Mouse (Mus musculus): ENCODE data around the gene Disp3.

Gene Disp3

DNA sequence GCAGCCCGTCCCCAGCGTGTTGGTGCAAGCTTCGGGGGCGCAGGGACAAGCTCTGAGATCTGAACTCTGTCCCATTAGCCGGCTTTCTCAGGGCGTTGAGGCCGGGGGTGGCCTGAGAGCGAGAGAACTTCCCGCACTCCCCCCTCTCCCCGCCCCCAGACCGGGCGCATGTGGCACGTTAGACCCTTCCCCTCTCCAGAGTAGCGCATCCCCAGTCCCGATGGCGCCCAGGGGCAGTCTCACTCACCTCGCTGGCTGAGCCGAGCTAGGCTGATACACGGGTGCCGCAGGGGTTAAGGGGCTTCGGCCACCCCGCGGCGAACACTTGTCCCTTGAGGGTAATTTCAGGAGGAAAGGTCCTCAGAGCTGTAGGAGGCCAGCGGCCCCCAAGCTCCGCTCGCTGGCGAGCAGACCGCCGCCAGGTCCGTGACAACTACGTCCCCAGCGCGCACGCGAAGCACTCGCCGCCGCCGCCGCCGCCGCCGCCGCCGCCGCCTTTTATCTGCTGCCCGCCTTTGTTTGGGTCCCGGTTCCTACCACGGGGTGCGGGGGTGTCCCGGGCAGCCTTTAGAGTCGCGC lies at the start of gene Disp3:
Disp3 (minus strand) TSS at position 490 of the 579 bp plus-strand sequence.
- no peak for DNase-seq (ENCODE audit: low read depth, low spot score)

DNA sequence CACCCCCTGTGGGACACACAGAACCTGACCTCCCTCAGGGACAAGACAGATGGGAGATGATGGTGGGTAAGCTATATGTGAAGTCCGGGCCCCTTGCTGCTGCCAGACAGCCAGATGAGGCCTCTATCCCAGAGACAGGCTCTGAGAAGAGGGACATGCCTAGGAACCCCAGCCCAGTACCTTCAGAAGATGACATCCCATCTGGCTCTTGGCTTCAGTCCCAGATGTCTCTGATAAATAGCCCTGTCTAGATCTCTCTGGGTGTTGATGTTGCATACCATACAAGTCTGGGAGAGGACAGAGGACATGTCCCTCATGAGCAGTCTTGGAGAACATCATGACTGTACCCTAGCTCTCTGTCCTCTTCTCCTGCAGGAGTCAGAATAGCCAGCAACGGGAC lies 42.5 kb upstream of the Disp3 start:
- no peak for DNase-seq (ENCODE audit: low read depth, low spot score)

DNA sequence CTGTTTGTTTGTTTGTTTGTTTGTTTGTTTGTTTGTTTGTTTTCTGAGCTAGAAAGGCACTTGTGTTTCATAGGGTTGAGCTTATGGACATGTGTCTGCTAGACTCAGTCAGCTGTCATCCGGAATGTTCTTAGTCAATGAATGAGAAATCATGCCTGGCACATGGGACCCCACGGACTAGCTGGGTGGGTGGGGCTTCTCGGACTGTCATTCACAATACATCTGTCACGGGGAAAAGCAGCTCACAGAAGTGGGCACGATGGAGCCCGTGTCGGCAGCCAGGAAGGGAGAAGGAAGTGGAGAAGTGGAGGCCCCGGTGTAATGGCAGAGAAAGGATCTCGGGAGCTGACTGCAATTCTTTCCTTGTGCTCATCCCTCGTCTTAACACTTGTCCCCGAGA lies 41.7 kb upstream of the Disp3 start:
- no peak for DNase-seq (ENCODE audit: low read depth, low spot score)

DNA sequence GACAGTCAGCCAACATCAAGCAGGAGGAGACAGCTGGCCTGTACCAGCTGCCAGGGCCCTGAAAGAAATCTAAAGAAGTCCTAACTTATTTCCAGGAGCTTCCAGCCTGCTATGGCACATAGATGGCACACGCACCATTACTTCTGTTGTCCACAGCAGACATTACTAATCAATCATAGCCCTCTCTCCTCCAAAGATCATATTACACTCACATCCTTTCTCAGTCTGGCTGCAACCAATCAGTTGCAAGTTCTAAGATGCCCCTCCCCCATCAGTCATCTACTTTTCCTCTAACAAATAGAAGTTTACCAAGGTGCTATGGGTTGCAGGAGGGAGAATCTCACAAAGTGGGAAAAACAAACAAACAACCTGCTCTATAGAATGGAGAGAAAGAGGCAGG lies 40.5 kb upstream of the Disp3 start:
- peak; percentile 32 for DNase-seq (ENCODE audit: low read depth, low spot score)

DNA sequence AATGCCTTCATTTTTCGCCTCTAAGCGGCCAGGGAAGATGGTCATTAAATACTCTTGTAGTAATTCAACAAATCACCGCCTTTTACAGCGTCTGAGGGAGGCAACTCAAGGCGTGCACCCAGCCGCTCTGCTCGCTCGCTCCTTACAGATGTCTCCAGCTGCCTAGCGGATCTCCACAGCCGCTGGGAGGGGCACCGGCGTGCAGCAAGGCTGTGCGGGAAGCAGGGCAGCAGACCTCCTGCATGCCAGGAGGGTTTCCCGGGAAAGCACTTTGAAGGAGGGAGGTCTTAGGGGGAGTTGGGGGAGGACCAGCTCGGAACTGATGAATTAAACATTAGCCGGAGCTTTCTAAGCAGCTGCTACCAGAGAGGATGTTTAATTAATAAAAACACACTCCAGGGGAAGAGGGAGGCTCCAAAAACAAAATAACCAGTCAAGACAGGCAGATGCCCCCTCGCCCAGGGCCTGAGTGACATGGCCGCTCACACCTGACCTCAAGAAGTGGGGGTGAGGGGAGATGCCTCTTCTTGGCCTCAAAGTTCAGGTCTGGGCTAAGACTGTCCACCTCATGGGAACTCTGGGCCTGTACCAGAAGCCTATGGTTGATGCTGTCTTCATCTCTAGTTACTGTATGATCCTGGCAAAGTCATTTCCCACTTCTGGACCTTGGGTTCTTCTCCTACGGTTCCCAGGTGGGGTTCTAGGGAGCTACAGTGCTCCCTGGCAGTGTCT lies 39.7 kb upstream of the Disp3 start:
- DNase-seq (ENCODE audit: low read depth, low spot score) = peak; percentile 46

DNA sequence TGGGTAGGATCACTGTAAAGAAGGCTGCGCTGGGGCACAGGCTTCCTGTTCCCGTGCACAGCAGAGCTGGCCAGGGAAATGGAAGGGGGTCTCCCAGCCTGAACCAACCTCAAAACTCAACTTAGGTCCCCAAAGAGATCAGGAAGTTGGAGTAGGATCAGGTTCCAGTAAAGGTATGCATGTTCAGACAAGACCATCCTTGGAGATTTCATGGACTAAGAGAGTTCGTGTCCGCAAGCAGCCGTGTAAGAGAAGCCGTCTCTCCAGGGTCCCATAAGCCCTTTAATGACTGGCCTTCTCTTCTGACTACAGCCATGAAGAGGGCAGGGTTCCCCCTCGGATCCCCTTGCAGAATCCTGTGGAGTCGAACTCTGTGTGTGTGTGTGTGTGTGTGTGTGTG lies 39.0 kb upstream of the Disp3 start:
- no peak for DNase-seq (ENCODE audit: low read depth, low spot score)

DNA sequence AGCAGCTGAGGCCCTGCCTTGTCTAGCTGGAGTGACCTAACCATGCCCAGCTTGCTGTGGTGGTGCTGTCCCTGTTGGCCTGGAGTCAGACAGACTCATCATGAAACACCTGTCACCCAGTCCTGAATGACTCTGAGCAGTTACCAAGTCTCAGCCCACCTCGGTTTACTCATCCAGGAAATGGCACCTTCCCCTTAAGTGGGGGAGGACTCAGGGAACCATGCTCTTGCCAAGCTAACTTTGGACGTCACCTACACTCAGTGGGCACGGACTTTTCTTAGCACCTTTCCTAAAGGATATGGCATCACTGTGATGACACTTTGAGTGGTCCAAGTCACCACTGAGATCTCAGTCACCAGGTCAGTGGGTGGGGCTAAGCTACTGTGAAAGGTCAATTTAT lies 38.2 kb upstream of the Disp3 start:
- DNase-seq (ENCODE audit: low read depth, low spot score) = no peak

DNA sequence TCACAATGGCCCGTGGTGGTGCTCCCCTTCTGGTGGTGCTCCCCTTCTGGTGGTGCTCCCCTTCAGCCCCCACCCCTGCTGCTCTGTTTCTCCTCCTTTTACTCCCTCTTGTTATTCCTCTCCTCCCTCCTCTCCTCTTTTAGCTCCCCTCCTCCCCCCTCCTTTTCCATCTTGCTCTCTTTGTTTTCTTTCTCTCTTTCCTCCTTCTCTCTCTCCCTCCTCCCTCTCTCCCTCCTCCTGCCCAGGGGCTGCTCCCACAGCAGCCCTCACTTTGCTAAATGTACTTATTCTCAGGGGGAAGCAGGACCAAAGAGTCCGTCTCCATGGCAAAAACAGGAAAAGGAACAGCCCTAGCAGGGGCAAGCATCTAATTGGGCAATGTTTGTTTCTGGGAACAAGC lies 37.3 kb upstream of the Disp3 start:
- no peak for DNase-seq (ENCODE audit: low read depth, low spot score)

DNA sequence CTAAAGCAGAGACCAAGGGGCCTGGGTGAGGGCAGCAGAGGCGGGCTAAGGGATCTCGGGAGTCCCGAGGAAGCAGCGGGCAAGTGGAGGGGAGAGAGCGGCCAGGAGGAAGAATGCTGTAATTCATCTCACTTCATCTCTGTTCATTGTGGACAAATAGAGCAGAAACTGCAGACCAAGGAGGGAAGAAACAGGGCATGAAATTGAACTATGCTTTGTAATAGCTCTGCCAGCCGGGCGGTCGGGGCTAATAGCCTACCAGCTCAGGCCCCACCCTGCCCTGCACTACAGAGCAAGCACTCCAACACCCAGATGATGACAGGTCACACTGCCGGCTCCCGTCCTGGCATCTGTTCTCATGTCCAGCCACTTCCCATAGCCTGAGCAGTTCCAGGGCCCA lies 34.4 kb upstream of the Disp3 start:
- DNase-seq (ENCODE audit: low read depth, low spot score) = no peak

DNA sequence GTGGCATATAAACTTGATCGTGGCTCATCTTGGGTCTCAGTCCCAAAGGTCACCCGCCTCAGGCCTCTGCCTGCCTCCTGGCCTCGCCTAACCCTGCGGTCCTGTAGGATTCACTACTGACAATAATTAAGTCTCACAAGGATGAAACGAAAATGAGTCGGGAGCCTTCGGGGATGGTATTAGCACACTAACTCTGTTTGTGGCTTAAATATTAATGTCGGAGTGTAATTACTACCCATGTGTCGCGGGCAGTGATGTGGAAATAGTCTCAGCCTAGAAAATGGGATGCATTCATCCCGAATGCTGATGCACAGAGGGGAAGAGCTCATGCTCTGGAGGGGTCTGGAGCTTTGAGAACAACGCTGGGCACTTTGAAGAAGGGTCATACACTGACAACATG lies 31.6 kb upstream of the Disp3 start:
- DNase-seq (ENCODE audit: low read depth, low spot score) = no peak

DNA sequence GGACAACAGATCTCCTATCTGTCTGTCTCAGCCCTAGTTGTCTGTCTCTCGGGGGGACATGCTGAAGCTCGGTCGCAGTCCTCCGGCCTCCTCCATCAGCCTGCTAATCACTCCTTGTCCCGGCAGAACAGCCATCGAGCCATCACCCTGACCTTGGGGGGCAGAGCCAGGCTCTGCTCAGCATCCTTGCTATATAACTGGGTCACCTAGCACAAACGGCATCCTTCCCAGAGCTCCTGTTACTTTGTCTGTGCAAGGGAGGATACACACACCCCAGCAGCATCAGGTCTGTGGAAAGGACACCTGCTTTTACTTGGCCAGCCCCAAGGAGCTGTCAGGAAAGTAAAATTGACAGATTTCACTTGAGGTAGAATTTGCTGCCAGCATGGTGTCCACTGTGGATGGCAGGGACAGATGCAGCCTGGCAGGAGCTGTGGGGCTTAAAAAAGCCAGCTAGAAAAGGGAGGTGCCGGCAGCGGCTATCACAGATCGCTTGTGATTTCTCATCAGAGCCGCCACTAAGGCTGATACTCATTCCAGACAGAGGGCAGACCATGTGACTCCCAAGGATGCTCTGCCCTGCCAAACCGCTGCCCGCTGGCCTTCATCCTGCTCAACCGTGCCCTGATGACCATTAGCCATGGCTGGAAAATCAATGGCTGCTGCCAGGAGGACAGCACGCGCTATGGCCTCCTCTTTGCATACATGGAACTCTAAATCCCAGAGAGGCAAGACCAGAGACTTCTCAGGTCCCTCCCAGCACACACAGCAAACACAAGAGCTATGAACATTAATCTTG lies 27.8 kb upstream of the Disp3 start:
- DNase-seq (ENCODE audit: low read depth, low spot score) = no peak

DNA sequence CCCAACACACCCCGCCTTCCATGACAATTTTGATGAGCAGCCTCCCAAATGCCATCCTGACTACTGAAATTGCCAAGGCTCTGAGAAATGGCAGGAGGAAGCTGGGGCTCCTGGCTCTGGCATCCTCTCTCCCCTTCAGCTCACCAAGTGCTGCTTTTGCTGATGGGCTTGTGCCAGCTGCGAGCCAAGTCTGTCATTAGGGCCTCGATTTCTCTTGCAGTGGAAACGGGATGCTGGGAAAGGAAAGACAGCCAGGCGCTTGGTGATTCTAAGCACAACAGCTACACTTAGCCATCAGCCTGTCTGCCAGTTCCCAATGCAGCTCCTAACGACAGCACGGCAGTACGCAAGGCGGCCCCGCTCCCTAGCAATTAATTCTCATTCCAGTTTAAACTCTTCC lies 26.6 kb upstream of the Disp3 start:
- DNase-seq (ENCODE audit: low read depth, low spot score) = no peak

DNA sequence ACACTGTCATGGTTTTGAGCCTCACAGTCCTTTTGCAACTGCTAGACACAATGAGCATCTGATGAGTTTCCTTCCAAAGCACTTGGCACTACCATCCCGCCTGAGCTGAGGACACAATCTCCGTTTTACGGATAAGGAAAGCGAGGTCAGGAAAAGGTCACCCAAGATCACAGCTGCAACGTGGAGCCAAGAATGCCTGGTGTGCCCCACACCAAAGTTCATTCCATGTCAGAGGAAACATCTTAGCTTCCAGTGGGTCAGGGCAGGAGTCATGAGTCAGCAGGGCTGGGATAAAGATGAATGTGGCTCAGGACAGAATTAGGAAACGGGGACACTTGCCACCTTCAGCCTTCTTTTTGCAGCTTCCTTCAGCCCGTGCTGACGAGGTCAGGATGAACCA lies 25.8 kb upstream of the Disp3 start:
- no peak for DNase-seq (ENCODE audit: low read depth, low spot score)

DNA sequence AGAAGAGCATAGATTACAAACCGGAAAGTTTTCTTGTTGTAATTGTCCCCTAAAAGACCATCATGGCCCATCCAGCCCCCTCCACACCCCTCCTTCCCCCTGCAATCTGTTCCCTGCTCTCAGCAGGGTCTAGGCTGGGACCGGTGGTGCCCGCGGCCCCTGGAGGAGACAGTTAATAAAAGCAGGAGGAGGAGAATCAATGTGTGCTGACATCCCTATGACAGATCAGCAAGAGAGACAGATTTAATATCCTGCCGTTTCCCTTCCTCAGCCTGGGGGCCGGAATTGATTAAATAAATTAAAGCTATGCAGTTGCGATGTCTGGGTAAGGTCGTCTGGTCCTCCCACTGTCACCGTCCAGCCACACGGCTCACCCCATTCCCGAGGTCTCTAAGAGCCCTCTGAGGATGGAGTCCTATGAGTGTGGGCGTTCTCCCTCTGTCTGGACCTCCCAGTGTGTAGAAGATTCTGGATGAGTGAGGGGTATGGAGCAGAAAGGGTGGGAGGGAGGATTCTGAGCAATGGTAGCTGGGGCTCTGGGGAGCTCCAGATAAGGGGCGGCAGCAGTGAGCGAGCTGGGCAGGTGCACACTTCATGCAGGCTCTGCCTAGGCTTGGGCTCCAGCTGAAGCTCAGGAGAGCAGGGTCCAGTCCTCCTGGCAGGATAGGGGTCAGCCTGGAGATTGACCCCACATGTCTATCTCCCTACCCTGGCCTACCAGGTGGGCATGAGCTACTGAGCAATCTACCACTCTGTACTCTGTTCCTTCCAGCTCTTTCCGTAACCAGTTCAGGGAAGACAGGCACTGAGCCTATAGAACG lies 24.7 kb upstream of the Disp3 start:
- DNase-seq (ENCODE audit: low read depth, low spot score) = no peak

DNA sequence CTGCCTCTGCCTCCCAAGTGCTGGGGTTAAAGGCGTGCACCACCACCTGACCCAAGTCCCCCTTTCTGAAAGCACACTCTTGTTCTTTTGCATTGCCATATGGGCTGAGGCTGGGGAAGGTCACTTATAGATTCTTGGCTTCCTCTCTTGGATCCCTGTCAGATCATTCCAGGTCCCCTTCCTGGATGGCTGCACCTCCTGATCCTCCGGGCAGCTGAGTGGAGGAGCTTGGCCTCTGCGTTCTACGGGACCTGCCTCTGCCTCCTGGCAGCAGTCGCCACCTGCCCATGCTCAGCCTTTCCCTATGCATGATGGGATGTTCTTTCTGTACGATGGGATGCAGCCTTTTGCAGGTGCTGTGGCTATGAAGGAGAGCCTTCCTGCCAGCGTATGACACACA lies 23.1 kb upstream of the Disp3 start:
- no peak for DNase-seq (ENCODE audit: low read depth, low spot score)

DNA sequence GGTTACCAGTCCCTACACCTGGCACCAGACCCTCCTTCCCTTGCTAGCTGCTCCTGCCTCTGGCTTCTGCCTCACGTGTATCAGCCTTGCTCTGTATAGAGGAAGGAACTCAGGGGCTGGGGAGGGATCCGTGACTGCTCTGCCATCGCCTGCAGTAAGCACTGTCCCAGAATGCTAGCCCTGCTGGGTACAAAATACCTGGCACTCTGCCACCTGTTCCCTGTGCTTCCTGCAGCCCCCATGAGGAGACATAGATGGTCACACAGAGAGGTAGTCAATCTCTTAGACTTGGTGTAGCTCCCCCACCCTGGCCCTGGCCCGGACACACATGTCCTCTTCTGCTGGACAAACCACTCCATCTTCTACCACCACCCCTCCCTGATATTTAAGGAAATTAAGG lies 22.4 kb upstream of the Disp3 start:
- DNase-seq (ENCODE audit: low read depth, low spot score) = no peak

DNA sequence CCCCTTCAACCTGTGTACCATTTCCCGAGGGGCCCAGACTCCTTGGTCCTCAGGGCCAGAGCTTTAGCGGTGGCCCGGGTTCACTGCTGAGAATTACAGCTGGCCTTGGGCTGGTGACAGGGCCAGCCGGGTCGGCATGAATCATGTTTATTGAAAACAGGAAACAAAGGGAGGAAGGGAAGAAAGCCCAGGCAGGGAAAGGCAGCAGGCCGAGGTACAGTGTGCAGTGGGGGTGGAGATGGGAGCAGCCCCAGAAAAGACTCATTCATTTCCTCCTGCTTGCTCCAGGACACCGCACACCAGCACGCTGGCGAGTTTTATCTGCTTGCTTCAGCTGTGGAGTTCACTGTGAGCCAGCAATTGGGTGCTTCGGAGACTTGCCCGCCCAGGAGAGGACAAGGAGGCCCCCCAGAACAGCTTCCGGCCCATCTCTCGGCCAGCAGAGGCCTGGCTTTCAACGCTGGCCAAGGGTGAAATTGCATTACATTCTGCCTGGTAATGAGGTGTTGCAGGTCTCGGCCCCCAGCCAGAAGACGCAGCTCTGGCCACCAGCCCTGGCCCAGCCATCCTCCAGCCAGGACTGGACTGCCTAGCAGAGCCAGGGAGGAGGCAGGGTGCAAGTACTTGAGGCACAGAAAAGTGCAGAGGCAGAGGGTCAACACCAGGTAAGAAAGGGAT lies 18.8 kb upstream of the Disp3 start:
- DNase-seq (ENCODE audit: low read depth, low spot score) = no peak

DNA sequence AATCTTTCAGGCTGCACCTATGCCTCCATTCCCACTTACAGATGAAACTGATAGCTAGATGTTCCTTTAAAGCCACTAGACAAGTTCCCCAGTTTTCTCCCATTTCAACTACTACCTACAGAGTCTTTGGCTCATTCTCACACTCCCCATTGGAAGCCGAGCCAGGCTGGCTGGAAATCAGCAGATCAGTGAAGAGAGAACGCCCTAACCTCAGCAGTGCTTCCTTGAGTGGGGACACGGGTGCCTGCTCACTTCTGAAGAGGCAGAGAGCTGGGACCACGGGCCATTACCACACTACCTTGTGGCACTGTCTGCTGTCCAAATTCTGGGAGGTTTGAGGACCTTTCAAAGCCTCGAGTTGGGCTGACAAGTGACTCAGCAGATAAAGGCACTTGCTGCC lies 11.0 kb upstream of the Disp3 start:
- DNase-seq (ENCODE audit: low read depth, low spot score) = no peak

DNA sequence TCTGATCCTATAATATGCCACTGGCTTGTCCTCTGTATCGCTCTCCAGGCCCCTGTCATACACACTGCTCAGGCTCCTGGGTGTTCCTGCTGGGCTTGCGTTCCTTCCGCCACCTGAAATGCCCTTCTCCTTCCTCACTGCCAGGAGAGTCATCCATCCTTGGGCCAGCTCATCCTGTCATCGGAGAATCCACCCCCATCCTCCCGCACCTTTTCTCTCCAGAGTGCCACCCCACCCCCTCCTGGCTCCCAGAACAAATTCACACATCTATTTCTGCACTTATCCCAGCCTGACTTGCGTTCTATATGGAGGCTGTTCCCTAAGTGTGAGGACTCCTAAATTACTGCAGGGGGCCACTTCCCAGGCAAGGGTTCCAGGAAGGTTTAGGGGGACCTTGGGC lies 9.9 kb upstream of the Disp3 start:
- no peak for DNase-seq (ENCODE audit: low read depth, low spot score)

DNA sequence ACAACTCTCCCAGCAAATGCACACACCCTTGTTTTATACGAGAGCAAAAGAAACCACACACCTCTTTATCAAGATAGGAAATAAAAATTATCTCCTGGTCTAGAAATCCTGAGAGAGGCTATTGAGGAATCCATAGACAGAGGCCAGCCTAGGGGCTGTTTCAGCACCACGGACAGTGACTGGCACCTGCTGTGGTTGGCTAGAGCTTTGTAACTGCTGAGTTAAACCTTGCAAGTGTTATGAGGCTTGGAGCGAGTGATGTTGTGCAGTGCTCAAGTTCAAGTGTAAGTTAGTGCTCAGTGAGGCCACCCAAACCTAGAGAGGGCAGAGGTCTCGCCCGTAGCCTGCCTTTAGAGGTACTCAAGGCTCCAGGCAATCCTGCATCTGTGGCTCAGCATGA lies 5.6 kb upstream of the Disp3 start:
- peak; percentile 64 for DNase-seq (ENCODE audit: low read depth, low spot score)

DNA sequence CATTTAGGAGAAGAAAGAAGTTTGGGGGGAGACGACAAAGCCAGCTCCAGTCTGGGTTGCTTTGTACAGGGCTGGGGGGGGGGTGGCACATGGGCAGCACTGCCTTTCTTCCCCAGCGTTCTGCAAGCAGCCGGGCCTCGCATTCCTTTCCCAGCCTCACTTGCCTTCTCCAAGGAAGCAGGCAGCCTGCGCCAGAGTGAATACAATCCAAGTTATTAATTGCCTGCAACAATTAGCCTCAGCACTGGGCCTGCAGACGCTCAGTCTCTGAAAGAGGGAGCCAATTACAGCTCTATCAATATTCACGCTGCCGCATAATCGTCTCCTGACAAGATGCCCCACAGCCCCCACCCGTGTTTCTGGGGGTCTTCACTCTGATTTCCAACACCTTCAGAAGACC lies 4.1 kb upstream of the Disp3 start:
- DNase-seq (ENCODE audit: low read depth, low spot score) = no peak

DNA sequence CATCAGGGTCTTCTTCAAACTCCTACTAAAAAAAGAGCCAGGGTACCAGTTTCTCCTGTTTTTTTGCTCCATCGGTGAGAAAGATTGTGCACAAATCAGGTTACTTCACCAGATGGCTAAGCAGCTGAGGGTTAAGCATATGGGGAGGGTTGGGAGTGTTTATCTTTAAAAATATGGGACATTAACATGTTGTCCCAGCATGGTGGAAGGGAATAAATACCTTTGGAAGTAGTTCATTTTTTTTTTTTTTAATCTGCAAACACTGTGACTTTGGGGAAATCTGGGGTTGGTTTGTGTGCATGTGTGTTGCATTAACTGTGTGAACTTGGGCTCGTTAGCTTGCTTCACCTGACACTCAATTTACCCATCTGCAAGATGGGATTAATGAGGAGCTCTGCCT lies 3.3 kb upstream of the Disp3 start:
- DNase-seq (ENCODE audit: low read depth, low spot score) = no peak

All from ZHBTc4 (cell line).